Comparison of ENCODE assay signal across 8 mouse cellular contexts in the genomic region with DNA sequence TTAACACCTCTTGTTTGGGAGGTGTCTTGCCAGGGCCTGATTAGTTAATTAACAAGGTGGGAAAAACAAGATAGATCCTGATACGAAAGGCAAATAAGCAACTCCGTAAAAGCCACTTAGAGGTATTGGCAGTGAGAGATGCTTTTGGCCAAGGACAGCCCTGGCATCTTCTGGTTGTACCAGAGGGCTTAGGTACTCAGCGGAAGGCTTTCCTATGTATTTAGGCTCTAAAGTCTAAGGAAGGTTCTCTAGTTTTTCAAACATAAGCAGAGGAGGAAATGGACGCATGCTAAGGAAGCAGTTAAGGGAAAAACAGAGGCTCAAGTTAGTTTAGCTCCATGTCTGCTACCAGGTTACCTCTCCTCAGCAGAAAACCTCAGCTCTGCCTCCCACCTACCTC. TPM values are rescaled to one million over a fixed set of nuclear protein-coding genes. Genes with fewer than 3 reads are reported as not detected.
DNase-seq lines count a peak whose midpoint lies in the region; ATAC-seq and TF ChIP-seq lines count a peak whose summit lies in the region.

No protein-coding gene starts in this region.

- intact Hi-C loops in left cerebral cortex, postnatal 14 days (cut with DNase I): loop anchor here (5.0 kb wide), 1 partner anchor 78 kb away; no protein-coding TSS in a partner anchor

- H3K4me3 ChIP-seq in layer of hippocampus, adult 2 months: peak overlapping the region; percentile 99
- peak overlapping the region; percentile 75 for H3K4me3 ChIP-seq in embryonic facial prominence, embryonic 14.5 days (ENCODE audit: low read depth, low read length)
- peak overlapping the region; percentile 82 for H3K4me3 ChIP-seq in intestine, embryonic 15.5 days (replicated peaks)
- H3K4me3 ChIP-seq in neural tube, embryonic 12.5 days: peak overlapping the region; percentile 68

- H3K27ac ChIP-seq in layer of hippocampus, adult 2 months: peak overlapping the region; percentile 95
- H3K27ac ChIP-seq in embryonic facial prominence, embryonic 14.5 days (replicated peaks; ENCODE audit: low read depth, low read length): no peak overlapping the region
- H3K27ac ChIP-seq in intestine, embryonic 15.5 days: no peak overlapping the region
- H3K27ac ChIP-seq in neural tube, embryonic 12.5 days: no peak overlapping the region

- peaks cover 4% of the 10 kb centered on the region; the same call in 1 of the 2 replicates for H3K4me1 ChIP-seq in embryonic facial prominence, embryonic 14.5 days (ENCODE audit: control insufficient read depth, insufficient read depth, low read length)
- H3K4me1 ChIP-seq in intestine, embryonic 15.5 days (replicated peaks): peaks cover 6% of the 10 kb centered on the region; the same call in 1 of the 2 replicates
- peaks cover 4% of the 10 kb centered on the region; the same call in 1 of the 2 replicates for H3K4me1 ChIP-seq in neural tube, embryonic 12.5 days

- no peak for DNase-seq in layer of hippocampus, adult 2 months (ENCODE audit: low spot score in 2 of 2)
- DNase-seq in layer of hippocampus, adult 8-10 months (ENCODE audit: low spot score in 2 of 2): no peak
- DNase-seq in embryonic facial prominence, embryonic 14.5 days (ENCODE audit: low spot score): no peak
- no peak for DNase-seq in cerebellum, postnatal 4 days (ENCODE audit: low spot score in 2 of 2)
- DNase-seq in adrenal gland, postnatal 36 days: no peak
- no peak for DNase-seq in left cerebral cortex, postnatal 14 days (ENCODE audit: low spot score in 2 of 2)

- H3K9ac ChIP-seq in embryonic facial prominence, embryonic 14.5 days (ENCODE audit: low read depth, low read length): peak overlapping the region; percentile 72
- H3K9ac ChIP-seq in intestine, embryonic 15.5 days: peak overlapping the region; percentile 64; the same call in 1 of the 2 replicates
- peak overlapping the region; percentile 61; the same call in 1 of the 2 replicates for H3K9ac ChIP-seq in neural tube, embryonic 12.5 days

- WGBS in embryonic facial prominence, embryonic 14.5 days: 23% methylated on average over 4 of the region's 4 CpGs
- WGBS in intestine, embryonic 15.5 days: 21% methylated on average over 4 of the region's 4 CpGs
- WGBS in neural tube, embryonic 12.5 days: 21% methylated on average over 4 of the region's 4 CpGs

- no peak for TF ChIP-seq CTCF in layer of hippocampus, adult 2 months (conservative IDR thresholded peaks at IDR 0.05)

- peak overlapping the region; percentile 100 for H3K4me2 ChIP-seq in embryonic facial prominence, embryonic 14.5 days (ENCODE audit: low read depth, low read length)
- peak overlapping the region; percentile 97 for H3K4me2 ChIP-seq in intestine, embryonic 15.5 days (replicated peaks)
- H3K4me2 ChIP-seq in neural tube, embryonic 12.5 days (replicated peaks): peak overlapping the region; percentile 95

- H3K9me3 ChIP-seq in embryonic facial prominence, embryonic 14.5 days (ENCODE audit: control insufficient read depth, low read length): no peaks in the 10 kb centered on the region
- H3K9me3 ChIP-seq in intestine, embryonic 15.5 days: no peaks in the 10 kb centered on the region
- H3K9me3 ChIP-seq in neural tube, embryonic 12.5 days: no peaks in the 10 kb centered on the region

- H3K36me3 ChIP-seq in embryonic facial prominence, embryonic 14.5 days (ENCODE audit: control insufficient read depth, insufficient read depth, low read length): no peaks in the 10 kb centered on the region
- no peaks in the 10 kb centered on the region for H3K36me3 ChIP-seq in intestine, embryonic 15.5 days
- no peaks in the 10 kb centered on the region for H3K36me3 ChIP-seq in neural tube, embryonic 12.5 days

- peaks cover 22% of the 10 kb centered on the region for H3K27me3 ChIP-seq in embryonic facial prominence, embryonic 14.5 days (replicated peaks; ENCODE audit: control insufficient read depth, insufficient read depth, low read length)
- H3K27me3 ChIP-seq in intestine, embryonic 15.5 days (replicated peaks): peaks cover 18% of the 10 kb centered on the region; the same call in 1 of the 2 replicates
- peaks cover 18% of the 10 kb centered on the region for H3K27me3 ChIP-seq in neural tube, embryonic 12.5 days (replicated peaks)

- no peak for ATAC-seq in embryonic facial prominence, embryonic 14.5 days (ENCODE audit: low read depth)
- no peak for ATAC-seq in intestine, embryonic 15.5 days
- ATAC-seq in neural tube, embryonic 12.5 days (ENCODE audit: low FRiP score, low read depth): 0 out of 2 replicates have a peak, but pooled peaks have one; percentile 1

RNA-seq across cellular contexts. Expression of a gene that starts 0.8 kb away (rescaled TPM):
- total RNA-seq in layer of hippocampus, adult 2 months (2021): 10 to 100 TPM; 46.5 to 54.8 TPM
- total RNA-seq in layer of hippocampus, adult 8-10 months (2022): 10 to 100 TPM; 47.7 to 56.0 (median 51.0) TPM
- 7.1 and 8.2 TPM in 2 replicates for polyA plus RNA-seq in embryonic facial prominence, embryonic 14.5 days (2014; fragmentation: Nextera tagmentation; extraction: Ambion mirVana)
- polyA plus RNA-seq in intestine, embryonic 15.5 days (2015; fragmentation: Nextera tagmentation; extraction: Ambion mirVana): 5.0 and 5.4 TPM in 2 replicates
- polyA plus RNA-seq in neural tube, embryonic 12.5 days (2016; fragmentation: Nextera tagmentation; extraction: Ambion mirVana): 10.4 and 11.9 TPM in 2 replicates
- total RNA-seq in adrenal gland, postnatal 36 days (2021): 10 to 100 TPM in 1 of 2 experiments, 1 to 10 TPM in 1; 7.8 to 10.1 TPM
- total RNA-seq in left cerebral cortex, postnatal 14 days (2021): 10 to 100 TPM; 65.4 to 79.8 TPM

Comparison
In these comparisons a context has a peak if more than half of its experiments do, and no peak if none do; other contexts are left out.
1. RNA of a gene that starts 0.8 kb away (total RNA-seq): 65.4 to 79.8 TPM in left cerebral cortex, postnatal 14 days, 46.5 to 54.8 TPM in layer of hippocampus, adult 2 months and 47.7 to 56.0 TPM in layer of hippocampus, adult 8-10 months; 7.8 to 10.1 TPM in adrenal gland, postnatal 36 days; every median in the first group is over 4 times any median in the second.
2. Peak in every context shown above with its lines, with median percentiles within 50 percentile points of each other: H3K4me3 ChIP-seq, H3K4me2 ChIP-seq and H3K9ac ChIP-seq.